Mouse (Mus musculus) liver, postnatal 0 days (tissue): ENCODE results near the gene Sap18b.

Experiments used
- CTCF ChIP-seq: sonication (generic); IDR thresholded peaks from 2 replicates; pipeline ENCODE4 v1.5.1; 2016; ENCODE audit warnings: antibody characterized with exemption, low read depth
- EP300 ChIP-seq: IDR thresholded peaks from 2 replicates; pipeline ENCODE4 v1.6.1; 2016; ENCODE audit warnings: antibody characterized with exemption, low read depth, mild to moderate bottlenecking

DNA sequence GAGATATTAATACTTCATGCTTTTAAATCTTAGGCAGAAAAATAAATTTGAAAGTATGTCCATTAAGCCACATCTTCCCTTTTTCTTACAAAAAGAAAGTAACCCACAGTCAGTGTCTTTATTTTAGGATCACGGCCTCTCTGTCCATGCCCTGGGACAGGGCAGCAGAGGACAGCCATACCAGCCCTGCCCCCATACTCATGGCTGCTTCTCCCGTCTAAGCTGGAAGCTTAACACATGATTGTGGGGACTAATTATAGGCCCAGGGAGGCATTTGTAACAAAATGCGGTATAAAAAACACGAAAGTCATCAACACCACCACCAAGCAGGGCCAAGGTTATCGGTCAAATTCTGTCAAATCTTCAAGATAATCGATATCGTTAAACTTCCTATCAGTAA lies 50.1 kb downstream of the Sap18b start:
- TF ChIP-seq CTCF (no peak), EP300 (no peak)
